Mouse (Mus musculus) heart, postnatal 4 days (tissue): Measurements from ENCODE around the gene Casp6. TPM values are rescaled to one million over a fixed set of nuclear protein-coding genes. Genes with fewer than 3 reads are reported as not detected.

Source experiments
- DNase-seq: peaks from one replicate; pipeline ENCODE4 v3.0.0; 2021
- total RNA-seq, 2 experiments: library from RNA; stranded (reverse); gene quantifications; 2 replicates each; pipeline ENCODE4 v1.2.3; 2021

Casp6 gene
- 10 to 100 TPM; 22.2 to 23.7 TPM for total RNA-seq

- peak; percentile 84 for DNase-seq
Observed at GRCm38 (mm10) chr3:129901271-129901809, at the start of gene Casp6. TSS of gene Casp6 (plus strand) at chr3:129901425.

GRCm38 (mm10) chr3:129862592-129862991, 38.6 kb upstream of the Casp6 start:
- no peak for DNase-seq

- peak; percentile 67 for DNase-seq
Observed at GRCm38 (mm10) chr3:129863698-129864097, 37.5 kb upstream of the Casp6 start.

- no peak for DNase-seq
Observed at GRCm38 (mm10) chr3:129877327-129877726, 23.9 kb upstream of the Casp6 start.

- DNase-seq, result peak; percentile 95
Observed at GRCm38 (mm10) chr3:129878405-129879021, 22.7 kb upstream of the Casp6 start, which contains the start of gene Pla2g12a. TSS of gene Pla2g12a (plus strand) at chr3:129878606.

- peak; percentile 37 for DNase-seq
Observed at GRCm38 (mm10) chr3:129879131-129879757, 22.0 kb upstream of the Casp6 start.

- no peak for DNase-seq
Observed at GRCm38 (mm10) chr3:129879913-129880312, 21.3 kb upstream of the Casp6 start.

- DNase-seq, result no peak
Observed at GRCm38 (mm10) chr3:129880925-129881593, 20.2 kb upstream of the Casp6 start.

GRCm38 (mm10) chr3:129885577-129885976, 15.6 kb upstream of the Casp6 start:
- no peak for DNase-seq

GRCm38 (mm10) chr3:129886430-129886829, 14.8 kb upstream of the Casp6 start:
- DNase-seq, result no peak

- no peak for DNase-seq
Observed at GRCm38 (mm10) chr3:129887779-129888517, 13.3 kb upstream of the Casp6 start.

GRCm38 (mm10) chr3:129892003-129892402, 9.2 kb upstream of the Casp6 start:
- DNase-seq, result no peak

- no peak for DNase-seq
Observed at GRCm38 (mm10) chr3:129893143-129893542, 8.1 kb upstream of the Casp6 start.

GRCm38 (mm10) chr3:129896591-129896990, 4.6 kb upstream of the Casp6 start:
- DNase-seq, result no peak

- no peak for DNase-seq
Observed at GRCm38 (mm10) chr3:129898886-129899285, 2.3 kb upstream of the Casp6 start.

- no peak for DNase-seq
Observed at GRCm38 (mm10) chr3:129903369-129903768, 2.1 kb downstream of the Casp6 start.

- no peak for DNase-seq
Observed at GRCm38 (mm10) chr3:129903866-129904265, 2.6 kb downstream of the Casp6 start.

GRCm38 (mm10) chr3:129904381-129905132, 3.3 kb downstream of the Casp6 start:
- DNase-seq, result no peak

- no peak for DNase-seq
Observed at GRCm38 (mm10) chr3:129912025-129912424, 10.8 kb downstream of the Casp6 start.

- DNase-seq, result no peak
Observed at GRCm38 (mm10) chr3:129913241-129913640, 12.0 kb downstream of the Casp6 start.

- DNase-seq, result no peak
Observed at GRCm38 (mm10) chr3:129917424-129917823, 16.2 kb downstream of the Casp6 start.

- DNase-seq, result peak; percentile 75
Observed at GRCm38 (mm10) chr3:129918434-129918833, 17.2 kb downstream of the Casp6 start.
